Mouse (Mus musculus): ENCODE results near the gene Marc2. TPM values are rescaled to one million over a fixed set of nuclear protein-coding genes. Genes with fewer than 3 reads are reported as not detected.

The Marc2 gene
- polyA plus RNA-seq, 1 experiment from 2014 or later = 97.3 TPM

GRCm38 (mm10) chr1:184851741-184852618, 5.7 kb upstream of the Marc2 start:
- no peak overlapping the region for H3K9ac ChIP-seq (replicated peaks)

GRCm38 (mm10) chr1:184851166-184851565, 4.9 kb upstream of the Marc2 start:
- Histone ChIP-seq H3K27me3 (peaks cover 45% of the 10 kb centered on the region), H3K27ac (replicated peaks) (no peak overlapping the region), H3K4me3 (no peak overlapping the region), H3K36me3 (no peaks in the 10 kb centered on the region), H3K4me2 (replicated peaks) (no peak overlapping the region), H3K9ac (replicated peaks) (no peak overlapping the region), H3K9me3 (no peaks in the 10 kb centered on the region), H3K4me1 (peaks cover 13% of the 10 kb centered on the region)
- 47% methylated on average over 7 of the region's 7 CpGs for WGBS
- ATAC-seq (ENCODE audit: low FRiP score, low read depth) = no peak

More at GRCm38 (mm10) chr1:184851741-184852618, 5.7 kb upstream of the Marc2 start:
- Histone ChIP-seq H3K9me3 (no peaks in the 10 kb centered on the region), H3K4me2 (replicated peaks) (peak overlapping the region; percentile 46), H3K36me3 (no peaks in the 10 kb centered on the region), H3K27ac (replicated peaks) (no peak overlapping the region), H3K4me3 (peak overlapping the region; percentile 22), H3K27me3 (peaks cover 37% of the 10 kb centered on the region), H3K4me1 (peaks cover 8% of the 10 kb centered on the region)
- 19% methylated on average over 31 of the region's 31 CpGs for WGBS
- peak; percentile 91 for ATAC-seq (ENCODE audit: low FRiP score, low read depth)

GRCm38 (mm10) chr1:184846973-184847372, 722 bp upstream of the Marc2 start:
- no peaks in the 10 kb centered on the region for H3K36me3 ChIP-seq
- 63% methylated on average over 3 of the region's 3 CpGs for WGBS
- H3K27ac ChIP-seq (replicated peaks) = no peak overlapping the region
- H3K4me2 ChIP-seq (replicated peaks) = no peak overlapping the region
- H3K9ac ChIP-seq (replicated peaks) = no peak overlapping the region
- no peak for ATAC-seq (ENCODE audit: low FRiP score, low read depth)
- peaks cover 18% of the 10 kb centered on the region for H3K4me1 ChIP-seq
- H3K9me3 ChIP-seq = no peaks in the 10 kb centered on the region
- H3K27me3 ChIP-seq = peaks cover 48% of the 10 kb centered on the region
- H3K4me3 ChIP-seq = no peak overlapping the region

GRCm38 (mm10) chr1:184845111-184846071, 860 bp downstream of the Marc2 start:
- ATAC-seq (ENCODE audit: low FRiP score, low read depth) = peak; percentile 96
- Histone ChIP-seq H3K4me2 (replicated peaks) (peak overlapping the region; percentile 87), H3K9me3 (no peaks in the 10 kb centered on the region), H3K36me3 (0 out of 2 replicates have a peak, but pooled peaks cover under 1% of the 10 kb centered on the region), H3K27me3 (peaks cover 37% of the 10 kb centered on the region), H3K4me1 (peaks cover 15% of the 10 kb centered on the region), H3K27ac (replicated peaks) (peak overlapping the region; percentile 10; the same call in 1 of the 2 replicates), H3K9ac (replicated peaks) (peak overlapping the region; percentile 83), H3K4me3 (peak overlapping the region; percentile 85)
- 1% methylated on average over 66 of the region's 67 CpGs for WGBS

- ATAC-seq (ENCODE audit: low FRiP score, low read depth) = no peak
- Histone ChIP-seq H3K27me3 (peaks cover 37% of the 10 kb centered on the region), H3K9me3 (no peaks in the 10 kb centered on the region), H3K4me1 (peaks cover 15% of the 10 kb centered on the region), H3K27ac (replicated peaks) (no peak overlapping the region), H3K36me3 (peaks cover 4% of the 10 kb centered on the region), H3K4me2 (replicated peaks) (peak overlapping the region; percentile 87), H3K4me3 (peak overlapping the region; percentile 85), H3K9ac (replicated peaks) (peak overlapping the region; percentile 83)
- WGBS = 21% methylated on average over 15 of the region's 15 CpGs
Observed at GRCm38 (mm10) chr1:184844326-184845066, 1.8 kb downstream of the Marc2 start.

GRCm38 (mm10) chr1:184837649-184838048, 8.6 kb downstream of the Marc2 start:
- WGBS = 87% methylated on average over 4 of the region's 4 CpGs
- H3K27me3 ChIP-seq = no peaks in the 10 kb centered on the region
- no peak overlapping the region for H3K9ac ChIP-seq (replicated peaks)
- H3K9me3 ChIP-seq = no peaks in the 10 kb centered on the region
- H3K27ac ChIP-seq (replicated peaks) = no peak overlapping the region
- ATAC-seq (ENCODE audit: low FRiP score, low read depth) = no peak
- H3K4me2 ChIP-seq (replicated peaks) = no peak overlapping the region
- no peaks in the 10 kb centered on the region for H3K4me1 ChIP-seq
- H3K36me3 ChIP-seq = peaks cover 19% of the 10 kb centered on the region
- no peak overlapping the region for H3K4me3 ChIP-seq

- Histone ChIP-seq H3K4me2 (replicated peaks) (no peak overlapping the region), H3K4me1 (no peaks in the 10 kb centered on the region)
- 67% methylated on average over 5 of the region's 5 CpGs for WGBS
Observed at GRCm38 (mm10) chr1:184836350-184836749, 9.9 kb downstream of the Marc2 start.

GRCm38 (mm10) chr1:184833499-184833898, 12.8 kb downstream of the Marc2 start:
- Histone ChIP-seq H3K9ac (replicated peaks) (no peak overlapping the region), H3K27ac (replicated peaks) (no peak overlapping the region), H3K4me1 (no peaks in the 10 kb centered on the region), H3K4me3 (no peak overlapping the region), H3K36me3 (peaks cover 36% of the 10 kb centered on the region), H3K9me3 (no peaks in the 10 kb centered on the region), H3K4me2 (replicated peaks) (no peak overlapping the region), H3K27me3 (no peaks in the 10 kb centered on the region)
- ATAC-seq (ENCODE audit: low FRiP score, low read depth) = no peak
- 91% methylated on average over 7 of the region's 7 CpGs for WGBS

More at GRCm38 (mm10) chr1:184836350-184836749, 9.9 kb downstream of the Marc2 start:
- Histone ChIP-seq H3K36me3 (peaks cover 31% of the 10 kb centered on the region), H3K27ac (replicated peaks) (no peak overlapping the region), H3K9me3 (no peaks in the 10 kb centered on the region), H3K9ac (replicated peaks) (no peak overlapping the region), H3K27me3 (no peaks in the 10 kb centered on the region), H3K4me3 (no peak overlapping the region)
- no peak for ATAC-seq (ENCODE audit: low FRiP score, low read depth)

GRCm38 (mm10) chr1:184832211-184832610, 14.0 kb downstream of the Marc2 start:
- no peak for ATAC-seq (ENCODE audit: low FRiP score, low read depth)

GRCm38 (mm10) chr1:184829897-184830296, 16.4 kb downstream of the Marc2 start:
- no peaks in the 10 kb centered on the region for H3K9me3 ChIP-seq
- ATAC-seq (ENCODE audit: low FRiP score, low read depth) = no peak
- peaks cover 36% of the 10 kb centered on the region for H3K36me3 ChIP-seq
- H3K4me2 ChIP-seq (replicated peaks) = no peak overlapping the region
- no peak overlapping the region for H3K27ac ChIP-seq (replicated peaks)
- 88% methylated on average over 8 of the region's 8 CpGs for WGBS
- H3K4me3 ChIP-seq = no peak overlapping the region
- H3K9ac ChIP-seq (replicated peaks) = no peak overlapping the region
- H3K4me1 ChIP-seq = peaks cover 6% of the 10 kb centered on the region
- H3K27me3 ChIP-seq = no peaks in the 10 kb centered on the region

More at GRCm38 (mm10) chr1:184832211-184832610, 14.0 kb downstream of the Marc2 start:
- 84% methylated on average over 10 of the region's 10 CpGs for WGBS
- H3K4me3 ChIP-seq = no peak overlapping the region
- peaks cover 36% of the 10 kb centered on the region for H3K36me3 ChIP-seq
- H3K27ac ChIP-seq (replicated peaks) = no peak overlapping the region
- peaks cover 2% of the 10 kb centered on the region for H3K4me1 ChIP-seq
- no peaks in the 10 kb centered on the region for H3K9me3 ChIP-seq
- no peak overlapping the region for H3K9ac ChIP-seq (replicated peaks)
- no peak overlapping the region for H3K4me2 ChIP-seq (replicated peaks)
- no peaks in the 10 kb centered on the region for H3K27me3 ChIP-seq

GRCm38 (mm10) chr1:184827175-184827701, 19.0 kb downstream of the Marc2 start:
- peaks cover 18% of the 10 kb centered on the region for H3K4me1 ChIP-seq
- H3K36me3 ChIP-seq = peaks cover 25% of the 10 kb centered on the region
- peak overlapping the region; percentile 23 for H3K4me3 ChIP-seq
- H3K9ac ChIP-seq (replicated peaks) = no peak overlapping the region; the same call in 1 of the 2 replicates
- H3K9me3 ChIP-seq = no peaks in the 10 kb centered on the region
- WGBS = 24% methylated on average over 23 of the region's 23 CpGs
- ATAC-seq (ENCODE audit: low FRiP score, low read depth) = no peak
- H3K4me2 ChIP-seq (replicated peaks) = peak overlapping the region; percentile 44
- H3K27ac ChIP-seq (replicated peaks) = 0 out of 2 replicates have a peak overlapping the region, but pooled peaks have one; percentile 25
- H3K27me3 ChIP-seq = peaks cover 4% of the 10 kb centered on the region; the same call in 1 of the 2 replicates
